Mouse (Mus musculus) cerebellum, adult 2 months (tissue): ENCODE data around the gene Ripk4. TPM values are rescaled to one million over a fixed set of nuclear protein-coding genes. Genes with fewer than 3 reads are reported as not detected.

Source experiments
- DNase-seq, 2 experiments: peaks; one replicate each; pipeline ENCODE4 v3.0.0; 2021
- H3K27ac ChIP-seq: fragments of 200-500 bp; 2 replicates; pipeline ENCODE4 v1.5.1; 2012; ENCODE audit warnings: low read length, control low read depth, inconsistent platforms; ENCODE audit not compliant: insufficient read depth
- H3K27me3 ChIP-seq: fragments of 200-500 bp; 2 replicates; pipeline ENCODE4 v1.6.1; 2012; ENCODE audit warnings: inconsistent platforms, mild to moderate bottlenecking, low read length, moderate library complexity; ENCODE audit not compliant: control insufficient read depth, insufficient read depth
- H3K4me1 ChIP-seq: fragments of 200-500 bp; 2 replicates; pipeline ENCODE4 v1.6.1; 2011; ENCODE audit warnings: low read length; ENCODE audit not compliant: control insufficient read depth, insufficient read depth
- H3K4me3 ChIP-seq: fragments of 200-500 bp; replicated peaks from 2 replicates; pipeline ENCODE3; 2011; ENCODE audit warnings: mild to moderate bottlenecking, low read depth, low read length, control low read depth; ENCODE audit not compliant: insufficient read depth
- CTCF ChIP-seq: fragments of 200-500 bp; IDR thresholded peaks from 2 replicates; pipeline ENCODE4 v1.5.1; 2011; ENCODE audit warnings: low read depth, mild to moderate bottlenecking, control low read depth, low read length, moderate library complexity, borderline replicate concordance; ENCODE audit not compliant: insufficient read depth
- POLR2A ChIP-seq: fragments of 200-500 bp; IDR thresholded peaks from 2 replicates; pipeline ENCODE4 v1.6.1; 2011; ENCODE audit warnings: low read length, control low read depth, borderline replicate concordance; ENCODE audit not compliant: insufficient read depth
- WGBS: fragments of 180-500 bp; shearing (Covaris S2); methylation state at CpG from one replicate; pipeline ENCODE4 v1.1.7; 2018; 5-methylcytosine and 5-hydroxymethylcytosine counted together
- polyA plus RNA-seq: library from polyadenylated mRNA; depleted of rRNA; stranded (reverse); fragments of >200 nt; gene quantifications from 2 replicates; pipeline ENCODE4 v1.2.3, GENCODE M21; 2012

Gene Ripk4
- polyA plus RNA-seq, 1 experiment: 0.51 TPM

DNA sequence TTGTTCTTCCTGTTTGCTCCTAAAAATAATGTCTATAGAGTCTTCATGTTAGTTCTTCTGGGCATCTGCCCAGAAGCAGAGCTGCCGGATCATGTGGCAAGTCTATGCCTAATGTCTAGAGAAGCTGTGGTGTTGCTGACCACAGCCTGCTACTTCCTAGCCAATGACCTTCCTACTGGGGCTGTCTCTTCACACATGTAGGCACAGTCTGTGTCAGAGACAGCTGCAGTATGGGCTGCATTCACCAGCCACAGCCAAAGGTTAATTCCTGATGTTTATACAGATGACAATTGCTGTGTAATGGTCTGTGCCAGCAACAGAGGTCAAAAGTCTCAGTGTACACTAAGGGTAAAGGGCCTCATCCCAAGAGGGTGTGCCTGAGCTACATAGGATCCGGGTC lies 7.1 kb downstream of the Ripk4 start:
- no peak overlapping the region for H3K27ac ChIP-seq
- H3K4me1 ChIP-seq: no peaks in the 10 kb centered on the region
- 90% methylated on average over 2 of the region's 2 CpGs for whole genome bisulfite sequencing
- TF ChIP-seq POLR2A (no peak), CTCF (no peak)
- H3K27me3 ChIP-seq: no peaks in the 10 kb centered on the region; the same call in 1 of the 2 replicates
- H3K4me3 ChIP-seq: no peak overlapping the region
- no peak for DNase-seq

GRCm38 (mm10) chr16:97752316-97752941 lies 11.2 kb downstream of the Ripk4 start:
- TF ChIP-seq CTCF: no peak
- TF ChIP-seq POLR2A: no peak
- 90% methylated on average over 3 of the region's 3 CpGs for WGBS
- H3K27me3 ChIP-seq: no peaks in the 10 kb centered on the region
- no peak overlapping the region for H3K4me3 ChIP-seq
- H3K27ac ChIP-seq: no peak overlapping the region
- H3K4me1 ChIP-seq: no peaks in the 10 kb centered on the region
- no peak for DNase-seq

- H3K4me1 ChIP-seq: no peaks in the 10 kb centered on the region
- peak in 1 of 2 experiments; percentile 5 for DNase-seq
- no peaks in the 10 kb centered on the region for H3K27me3 ChIP-seq
- no peak overlapping the region for H3K27ac ChIP-seq
- TF ChIP-seq POLR2A: no peak
- TF ChIP-seq CTCF: no peak
- 37% methylated on average over 8 of the region's 8 CpGs for WGBS
- no peak overlapping the region for H3K4me3 ChIP-seq
Measured at GRCm38 (mm10) chr16:97751884-97752283, 11.7 kb downstream of the Ripk4 start.

DNA sequence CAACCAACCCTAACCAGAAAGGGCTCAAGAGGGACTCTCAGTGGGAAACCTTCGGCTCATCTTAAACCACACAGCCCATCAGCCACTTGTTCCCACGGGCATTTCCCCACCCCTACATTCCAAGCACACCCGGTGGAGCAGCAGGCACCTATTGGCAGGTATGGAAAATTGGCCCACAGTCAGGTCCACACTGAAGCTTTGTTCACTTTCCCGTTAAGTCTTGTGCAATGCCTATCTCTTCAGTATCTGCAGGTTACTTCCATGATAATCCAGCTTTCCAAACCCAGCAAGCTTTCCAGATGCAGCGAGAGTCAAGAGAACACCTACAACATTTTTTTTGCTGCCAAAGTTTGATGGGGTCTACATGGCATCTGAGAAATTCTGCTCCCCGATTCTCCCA lies 15.2 kb downstream of the Ripk4 start:
- Histone ChIP-seq H3K4me1 (no peaks in the 10 kb centered on the region), H3K27ac (no peak overlapping the region), H3K4me3 (no peak overlapping the region), H3K27me3 (no peaks in the 10 kb centered on the region)
- DNase-seq: no peak
- WGBS: 76% methylated on average over 6 of the region's 6 CpGs
- TF ChIP-seq POLR2A: no peak
- no peak for TF ChIP-seq CTCF

DNA sequence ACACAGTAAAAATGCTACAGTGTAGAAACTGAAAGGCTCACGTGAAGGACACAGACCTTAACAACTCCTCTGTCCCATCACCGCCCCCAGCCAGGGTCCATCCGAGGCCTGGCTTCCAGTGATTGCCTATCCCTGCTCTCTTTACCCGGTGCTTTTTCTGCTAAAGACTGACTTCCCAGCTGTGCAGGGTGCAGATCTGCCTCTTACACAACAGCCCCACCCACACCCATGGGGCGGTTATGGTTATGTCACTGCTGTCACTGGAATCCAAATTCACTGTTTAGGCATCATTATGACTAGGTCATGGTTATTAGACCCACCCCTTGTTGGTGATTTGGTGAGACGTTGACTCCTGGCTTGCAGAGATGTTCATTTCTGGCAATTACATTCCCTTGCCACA lies 25.6 kb downstream of the Ripk4 start:
- DNase-seq: no peak
- H3K4me1 ChIP-seq: no peaks in the 10 kb centered on the region
- no peak for TF ChIP-seq POLR2A
- TF ChIP-seq CTCF: no peak
- WGBS: 65% methylated on average over 6 of the region's 6 CpGs
- H3K4me3 ChIP-seq: no peak overlapping the region
- H3K27ac ChIP-seq: no peak overlapping the region
- H3K27me3 ChIP-seq: no peaks in the 10 kb centered on the region

- DNase-seq: peak in 1 of 2 experiments; percentile 17
- H3K4me3 ChIP-seq: no peak overlapping the region
- WGBS: 83% methylated on average over 2 of the region's 2 CpGs
- H3K4me1 ChIP-seq: no peaks in the 10 kb centered on the region
- H3K27me3 ChIP-seq: no peaks in the 10 kb centered on the region
- TF ChIP-seq CTCF (no peak), POLR2A (no peak)
- no peak overlapping the region for H3K27ac ChIP-seq
Measured at GRCm38 (mm10) chr16:97736562-97736961, 27.0 kb downstream of the Ripk4 start.

DNA sequence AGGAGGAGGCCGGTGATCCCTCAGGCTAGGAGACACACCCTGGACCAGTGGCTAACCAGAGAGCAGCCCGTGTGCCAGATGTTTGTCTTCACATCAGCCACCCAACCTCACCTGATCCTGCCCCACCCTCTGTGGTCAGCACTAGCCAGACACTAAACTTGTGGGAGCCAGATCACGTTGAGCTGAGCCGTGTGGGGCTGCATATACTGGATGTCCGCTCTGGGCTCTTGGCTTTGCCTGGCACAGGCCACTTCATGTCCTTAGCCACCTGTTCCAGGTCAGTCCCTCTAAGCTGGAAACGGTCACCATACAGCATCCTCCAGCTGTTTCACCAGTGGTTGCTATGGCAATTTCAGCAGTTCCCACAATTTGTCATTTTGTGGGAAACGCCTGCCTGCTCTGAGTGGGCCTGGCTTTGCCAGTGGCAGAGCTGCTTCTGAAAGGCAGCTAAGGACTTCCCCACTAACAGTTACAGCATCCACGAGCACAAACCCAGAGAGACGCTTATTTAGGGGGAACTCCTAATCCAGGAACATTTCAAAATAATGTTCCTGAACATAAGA lies 28.7 kb downstream of the Ripk4 start:
- no peak overlapping the region for H3K27ac ChIP-seq
- H3K4me3 ChIP-seq: no peak overlapping the region
- WGBS: 75% methylated on average over 9 of the region's 9 CpGs
- TF ChIP-seq CTCF (no peak), POLR2A (no peak)
- no peak for DNase-seq
- no peaks in the 10 kb centered on the region for H3K4me1 ChIP-seq
- H3K27me3 ChIP-seq: no peaks in the 10 kb centered on the region

- Histone ChIP-seq H3K27ac (no peak overlapping the region), H3K27me3 (no peaks in the 10 kb centered on the region)
- 83% methylated on average over 2 of the region's 2 CpGs for WGBS
Measured at GRCm38 (mm10) chr16:97733599-97733998, 30.0 kb downstream of the Ripk4 start.

More at GRCm38 (mm10) chr16:97733599-97733998, 30.0 kb downstream of the Ripk4 start:
- H3K4me3 ChIP-seq: no peak overlapping the region
- H3K4me1 ChIP-seq: no peaks in the 10 kb centered on the region
- TF ChIP-seq CTCF (no peak), POLR2A (no peak)
- DNase-seq: no peak
